Comparison of ENCODE assay signal across 10 mouse cellular contexts in the genomic region with DNA sequence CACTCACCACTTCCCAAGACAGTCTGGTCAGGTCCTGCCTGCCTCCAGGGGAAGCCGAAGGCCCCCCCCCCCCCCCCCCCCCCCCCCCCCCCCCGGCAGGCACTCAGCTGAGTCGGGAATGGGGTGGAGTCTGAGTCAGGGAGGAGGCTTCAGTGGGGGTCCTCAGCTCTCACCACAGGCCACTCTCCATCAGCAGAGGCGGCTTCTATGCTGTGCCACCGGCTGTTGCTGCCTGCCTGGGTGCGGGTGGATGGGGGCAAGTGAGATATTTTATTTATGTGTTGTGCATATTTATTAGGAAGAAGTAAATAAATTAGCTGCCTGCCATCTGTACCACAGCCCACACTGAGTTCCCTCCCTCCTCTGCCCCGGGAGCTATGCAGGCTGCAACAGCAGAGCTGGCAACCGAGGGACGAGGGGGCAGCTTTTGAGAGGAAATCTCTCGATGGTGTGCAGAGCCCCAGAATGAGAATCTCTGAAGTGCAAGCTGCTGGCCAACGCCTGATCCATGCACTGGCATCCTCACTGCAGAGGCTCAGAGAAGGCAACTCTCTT. TPM values are rescaled to one million over a fixed set of nuclear protein-coding genes. Genes with fewer than 3 reads are reported as not detected.
DNase-seq lines count a peak whose midpoint lies in the region; ATAC-seq lines count a peak whose summit lies in the region.
"Had no signal": no experiment of that assay in that cellular context is flagged by ENCODE, and none has a peak within 500 bp of the region (broad histone marks: within the 10 kb centered on the region; RNA-seq: fewer than 3 reads in every experiment).

Gene Grip2 (minus strand): TSS at position 235 of the 555 bp plus-strand sequence.

- no peak for DNase-seq in frontal cortex, postnatal 14 days (ENCODE audit: low spot score in 2 of 2)
- peak; percentile 55 for DNase-seq in right cerebral cortex, adult 18-20 months
- no peak for DNase-seq in right cerebral cortex, postnatal 4 days
- DNase-seq in layer of hippocampus, postnatal 36 days = peak; percentile 70 to 73
- DNase-seq in adrenal gland, adult (ENCODE audit: inconsistent age in 2 of 2, low spot score in 1 of 2) = no peak
- no peak for DNase-seq in spleen, postnatal 10 days (ENCODE audit: low spot score in 2 of 2)
- DNase-seq: lung, postnatal 36 days had no signal

- peak; percentile 77 for ATAC-seq in frontal cortex, adult (ENCODE audit: low TSS enrichment)
- no peak for ATAC-seq in monocyte, adult 5-6 weeks (replicated peaks; ENCODE audit: insufficient number of reproducible peaks, low FRiP score, low TSS enrichment, poor library complexity, severe bottlenecking)

RNA-seq across cellular contexts. Expression of gene Grip2, which starts in this region (rescaled TPM):
- total RNA-seq in layer of hippocampus, postnatal 36 days (2021) = 1 to 10 TPM; 7.1 to 7.4 TPM
- total RNA-seq in monocyte, adult 5-6 weeks (2017) = not detected in 3 replicates
- total RNA-seq: neutrophil, adult 5-6 weeks had no signal

Comparison
In these comparisons a context has a peak if more than half of its experiments do, and no peak if none do; other contexts are left out.
1. DNase-seq: peak in right cerebral cortex, adult 18-20 months (single experiment) and layer of hippocampus, postnatal 36 days (2 of 2); none in frontal cortex, postnatal 14 days (0 of 2), right cerebral cortex, postnatal 4 days (single experiment), adrenal gland, adult (0 of 2) and spleen, postnatal 10 days (0 of 2).